Mouse (Mus musculus): ENCODE data around the gene Nav2.

- TF ChIP-seq POLR2A (IDR thresholded peaks at IDR 0.05; ENCODE audit: insufficient read length, low read depth), result no peak
- no peak for TF ChIP-seq USF1 (IDR thresholded peaks at IDR 0.05; ENCODE audit: low read depth)
- TF ChIP-seq E2F4 (IDR thresholded peaks at IDR 0.05; ENCODE audit: insufficient read depth), result no peak
- TF ChIP-seq MYOD1 (IDR thresholded peaks at IDR 0.05; ENCODE audit: control insufficient read depth in 1 of 3, insufficient read length in 2 of 3, low read depth in 2 of 3), result peak in 1 of 3 experiments; percentile 29
- TF ChIP-seq POLR2AphosphoS2 (IDR thresholded peaks at IDR 0.05; ENCODE audit: insufficient read length, low read depth), result no peak
- no peak for TF ChIP-seq REST (IDR thresholded peaks at IDR 0.05; ENCODE audit: insufficient read depth, insufficient read length)
Observed at GRCm38 (mm10) chr7:48893093-48893492, 15.4 kb upstream of the Nav2 start.
